Mouse (Mus musculus): ENCODE measurements around the gene Serf2. TPM values are rescaled to one million over a fixed set of nuclear protein-coding genes. Genes with fewer than 3 reads are reported as not detected.

The Serf2 gene
- polyA plus RNA-seq, 1 experiment from 2014 or later, result 574 TPM

DNA sequence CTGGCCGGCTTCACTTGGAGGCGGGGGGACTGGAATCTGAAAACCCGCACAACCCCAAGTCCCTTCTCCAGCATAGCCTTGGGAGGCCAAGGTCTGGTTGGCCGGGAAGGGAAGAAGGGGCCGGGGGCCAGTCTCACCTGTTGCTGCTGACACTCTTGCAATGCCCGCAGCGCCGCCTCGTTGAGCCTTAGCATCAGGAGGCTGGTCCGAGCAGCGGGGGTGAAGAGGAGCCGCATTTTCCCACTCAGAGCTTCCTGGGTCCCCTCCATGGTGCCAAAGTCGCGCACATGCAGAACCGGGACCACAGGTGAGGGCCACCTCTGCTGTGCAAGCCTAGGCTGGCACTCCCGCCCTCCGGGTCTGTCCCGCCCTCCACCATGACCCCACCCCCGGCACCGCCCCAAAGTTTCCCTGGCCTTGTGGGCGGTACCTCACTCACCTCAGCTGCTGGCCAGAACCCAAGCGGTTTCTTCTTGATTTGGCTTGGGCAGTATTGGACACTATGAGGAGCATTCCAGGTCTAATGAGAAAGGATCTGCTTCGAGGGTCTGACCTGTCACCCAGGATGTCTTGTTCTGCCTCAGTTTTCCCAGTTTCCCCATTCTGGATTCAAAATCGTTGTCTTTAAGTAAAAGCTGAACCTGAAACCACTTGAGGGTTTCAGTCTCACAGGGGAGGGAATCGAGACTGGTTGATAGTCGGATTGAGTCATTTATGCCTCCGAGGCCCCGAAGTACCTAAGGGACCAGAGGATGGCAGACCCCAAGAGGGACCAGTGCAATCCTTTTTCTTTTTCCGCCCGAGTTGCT, 6.5 kb upstream of the Serf2 start:
- Histone ChIP-seq H3K27me3 (ENCODE audit: control insufficient read depth, insufficient read depth, low read length) (0 out of 2 replicates have a peak, but pooled peaks cover 3% of the 10 kb centered on the region), H3K27ac (ENCODE audit: low read length) (no peak overlapping the region), H3K36me3 (ENCODE audit: control insufficient read depth, insufficient read depth, low read length) (peaks cover 21% of the 10 kb centered on the region), H3K9ac (replicated peaks; ENCODE audit: low read depth, low read length) (peak overlapping the region; percentile 28; the same call in 1 of the 2 replicates), H3K4me3 (ENCODE audit: low read depth, low read length) (peak overlapping the region; percentile 33), H3K4me1 (ENCODE audit: control insufficient read depth, insufficient read depth, low read length) (peaks cover 17% of the 10 kb centered on the region; the same call in 1 of the 2 replicates), H3K9me3 (ENCODE audit: control insufficient read depth, low read depth, low read length) (no peaks in the 10 kb centered on the region), H3K4me2 (replicated peaks; ENCODE audit: low read depth, low read length) (peak overlapping the region; percentile 56)
- WGBS, result 2% methylated on average over 30 of the region's 30 CpGs
- peak; percentile 86 for ATAC-seq (ENCODE audit: insufficient number of reproducible peaks, insufficient read depth, low FRiP score, low read depth)

GRCm38 (mm10) chr2:121443068-121443349, 6.0 kb upstream of the Serf2 start:
- no peak overlapping the region for H3K27ac ChIP-seq (ENCODE audit: low read length)
- 9% methylated on average over 8 of the region's 8 CpGs for WGBS
- peak overlapping the region; percentile 28; the same call in 1 of the 2 replicates for H3K9ac ChIP-seq (replicated peaks; ENCODE audit: low read depth, low read length)

DNA sequence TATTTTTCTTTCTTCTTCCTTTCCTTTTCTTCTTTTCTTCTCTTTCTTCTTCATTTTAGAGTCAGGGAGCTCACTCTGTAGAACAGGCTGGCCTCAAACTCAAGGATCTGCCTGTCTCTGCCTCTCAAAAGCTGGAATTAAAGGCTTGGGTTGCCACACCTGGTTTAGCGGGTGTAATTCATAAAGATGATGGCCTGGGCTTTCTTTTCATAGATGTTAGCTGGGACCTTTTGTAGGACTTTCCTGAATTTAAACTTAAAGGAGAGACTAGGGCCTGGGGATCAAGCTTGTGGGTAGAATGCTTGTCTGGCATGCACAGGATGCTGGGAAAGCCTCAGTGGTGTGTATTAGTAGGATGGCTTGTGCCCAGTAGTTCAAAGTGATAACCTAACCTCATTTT, 4.8 kb upstream of the Serf2 start, which contains the start of gene Ell3:
Ell3 (minus strand) TSS at position 101 of the 400 bp plus-strand sequence.
- Histone ChIP-seq H3K4me3 (ENCODE audit: low read depth, low read length) (peak within 1 kb of the TSS; percentile 33; the same call in 1 of the 2 replicates), H3K9ac (replicated peaks; ENCODE audit: low read depth, low read length) (no peak within 1 kb of the TSS), H3K4me1 (ENCODE audit: control insufficient read depth, insufficient read depth, low read length) (peaks cover 20% of the 10 kb centered on the region; the same call in 1 of the 2 replicates), H3K4me2 (replicated peaks; ENCODE audit: low read depth, low read length) (peak within 1 kb of the TSS; percentile 56), H3K27me3 (ENCODE audit: control insufficient read depth, insufficient read depth, low read length) (0 out of 2 replicates have a peak, but pooled peaks cover 3% of the 10 kb centered on the region), H3K27ac (ENCODE audit: low read length) (no peak within 1 kb of the TSS), H3K36me3 (ENCODE audit: control insufficient read depth, insufficient read depth, low read length) (peaks cover 9% of the 10 kb centered on the region; the same call in 1 of the 2 replicates), H3K9me3 (ENCODE audit: control insufficient read depth, low read depth, low read length) (no peaks in the 10 kb centered on the region)
- no peak for ATAC-seq (ENCODE audit: insufficient number of reproducible peaks, insufficient read depth, low FRiP score, low read depth)
- 77% methylated on average over 1 of the region's 1 CpGs for WGBS

More at GRCm38 (mm10) chr2:121443068-121443349, 6.0 kb upstream of the Serf2 start:
- peak overlapping the region; percentile 33; the same call in 1 of the 2 replicates for H3K4me3 ChIP-seq (ENCODE audit: low read depth, low read length)
- H3K4me1 ChIP-seq (ENCODE audit: control insufficient read depth, insufficient read depth, low read length), result peaks cover 20% of the 10 kb centered on the region; the same call in 1 of the 2 replicates
- no peak for ATAC-seq (ENCODE audit: insufficient number of reproducible peaks, insufficient read depth, low FRiP score, low read depth)
- H3K4me2 ChIP-seq (replicated peaks; ENCODE audit: low read depth, low read length), result peak overlapping the region; percentile 56
- H3K9me3 ChIP-seq (ENCODE audit: control insufficient read depth, low read depth, low read length), result no peaks in the 10 kb centered on the region
- H3K36me3 ChIP-seq (ENCODE audit: control insufficient read depth, insufficient read depth, low read length), result peaks cover 16% of the 10 kb centered on the region; the same call in 1 of the 2 replicates
- H3K27me3 ChIP-seq (ENCODE audit: control insufficient read depth, insufficient read depth, low read length), result 0 out of 2 replicates have a peak, but pooled peaks cover 3% of the 10 kb centered on the region

DNA sequence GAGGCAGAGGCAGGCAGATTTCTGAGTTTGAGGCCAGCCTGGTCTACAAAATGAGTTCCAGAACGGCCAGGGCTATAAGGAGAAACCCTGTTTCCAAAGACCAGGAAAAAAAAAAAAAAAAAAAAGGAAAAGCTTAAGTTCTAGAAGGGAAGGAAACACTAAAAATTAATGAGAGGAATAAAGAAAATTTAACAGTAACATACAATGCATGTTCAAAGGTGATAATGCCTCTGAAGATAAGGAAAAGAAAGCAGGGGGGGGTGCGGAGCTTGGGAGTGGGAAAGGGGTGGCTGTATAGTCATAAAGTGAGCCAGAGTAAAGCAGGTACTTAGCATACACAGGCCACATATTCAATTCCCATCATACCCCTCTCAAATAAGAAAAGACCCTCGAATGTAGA, 3.9 kb upstream of the Serf2 start:
- no peak overlapping the region for H3K27ac ChIP-seq (ENCODE audit: low read length)
- no peak overlapping the region for H3K4me2 ChIP-seq (replicated peaks; ENCODE audit: low read depth, low read length)
- H3K9me3 ChIP-seq (ENCODE audit: control insufficient read depth, low read depth, low read length), result no peaks in the 10 kb centered on the region
- no peak overlapping the region for H3K9ac ChIP-seq (replicated peaks; ENCODE audit: low read depth, low read length)
- H3K36me3 ChIP-seq (ENCODE audit: control insufficient read depth, insufficient read depth, low read length), result 0 out of 2 replicates have a peak, but pooled peaks cover under 1% of the 10 kb centered on the region
- H3K4me1 ChIP-seq (ENCODE audit: control insufficient read depth, insufficient read depth, low read length), result peaks cover 21% of the 10 kb centered on the region; the same call in 1 of the 2 replicates
- no peak for ATAC-seq (ENCODE audit: insufficient number of reproducible peaks, insufficient read depth, low FRiP score, low read depth)
- 86% methylated on average over 3 of the region's 3 CpGs for WGBS
- H3K27me3 ChIP-seq (ENCODE audit: control insufficient read depth, insufficient read depth, low read length), result 0 out of 2 replicates have a peak, but pooled peaks cover 3% of the 10 kb centered on the region
- H3K4me3 ChIP-seq (ENCODE audit: low read depth, low read length), result no peak overlapping the region

DNA sequence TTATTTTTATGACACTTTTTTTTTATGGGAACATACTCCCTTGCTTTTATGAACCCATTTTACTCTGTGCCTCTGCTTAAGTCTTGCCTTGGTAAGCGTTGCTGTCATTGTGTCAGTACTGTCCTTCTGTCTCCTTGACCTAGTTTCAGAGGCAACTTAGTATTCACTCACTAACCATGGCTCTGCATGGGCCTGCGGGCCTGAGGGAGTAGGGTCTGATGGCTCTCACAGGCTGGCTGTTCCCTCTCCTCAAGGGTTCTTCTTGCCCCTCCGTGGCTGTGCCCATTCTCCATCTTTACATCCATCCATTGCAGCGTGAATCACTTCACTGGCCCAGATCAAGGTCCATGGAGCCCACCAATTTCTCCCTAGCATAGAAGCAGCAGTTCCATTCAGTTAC, 2.5 kb upstream of the Serf2 start:
- Histone ChIP-seq H3K27ac (ENCODE audit: low read length) (no peak overlapping the region), H3K4me3 (ENCODE audit: low read depth, low read length) (no peak overlapping the region), H3K4me2 (replicated peaks; ENCODE audit: low read depth, low read length) (no peak overlapping the region), H3K9ac (replicated peaks; ENCODE audit: low read depth, low read length) (no peak overlapping the region), H3K36me3 (ENCODE audit: control insufficient read depth, insufficient read depth, low read length) (peaks cover 3% of the 10 kb centered on the region; the same call in 1 of the 2 replicates), H3K4me1 (ENCODE audit: control insufficient read depth, insufficient read depth, low read length) (peaks cover 32% of the 10 kb centered on the region; the same call in 1 of the 2 replicates), H3K27me3 (ENCODE audit: control insufficient read depth, insufficient read depth, low read length) (0 out of 2 replicates have a peak, but pooled peaks cover under 1% of the 10 kb centered on the region), H3K9me3 (ENCODE audit: control insufficient read depth, low read depth, low read length) (no peaks in the 10 kb centered on the region)
- ATAC-seq (ENCODE audit: insufficient number of reproducible peaks, insufficient read depth, low FRiP score, low read depth), result no peak
- 79% methylated on average over 4 of the region's 4 CpGs for WGBS

- Histone ChIP-seq H3K36me3 (ENCODE audit: control insufficient read depth, insufficient read depth, low read length) (peaks cover 5% of the 10 kb centered on the region; the same call in 1 of the 2 replicates), H3K27ac (ENCODE audit: low read length) (no peak overlapping the region), H3K4me3 (ENCODE audit: low read depth, low read length) (no peak overlapping the region), H3K9ac (replicated peaks; ENCODE audit: low read depth, low read length) (no peak overlapping the region), H3K4me1 (ENCODE audit: control insufficient read depth, insufficient read depth, low read length) (peaks cover 29% of the 10 kb centered on the region; the same call in 1 of the 2 replicates), H3K9me3 (ENCODE audit: control insufficient read depth, low read depth, low read length) (no peaks in the 10 kb centered on the region), H3K4me2 (replicated peaks; ENCODE audit: low read depth, low read length) (no peak overlapping the region), H3K27me3 (ENCODE audit: control insufficient read depth, insufficient read depth, low read length) (no peaks in the 10 kb centered on the region)
- ATAC-seq (ENCODE audit: insufficient number of reproducible peaks, insufficient read depth, low FRiP score, low read depth), result no peak
- WGBS, result 81% methylated on average over 3 of the region's 3 CpGs
These were observed 2.0 kb upstream of the Serf2 start for GRCm38 (mm10) chr2:121447006-121447405.

GRCm38 (mm10) chr2:121448136-121448535, 859 bp upstream of the Serf2 start:
- H3K36me3 ChIP-seq (ENCODE audit: control insufficient read depth, insufficient read depth, low read length), result peaks cover 14% of the 10 kb centered on the region
- no peaks in the 10 kb centered on the region for H3K9me3 ChIP-seq (ENCODE audit: control insufficient read depth, low read depth, low read length)
- H3K27me3 ChIP-seq (ENCODE audit: control insufficient read depth, insufficient read depth, low read length), result no peaks in the 10 kb centered on the region
- 13% methylated on average over 9 of the region's 9 CpGs for WGBS
- no peak for ATAC-seq (ENCODE audit: insufficient number of reproducible peaks, insufficient read depth, low FRiP score, low read depth)
- H3K9ac ChIP-seq (replicated peaks; ENCODE audit: low read depth, low read length), result peak overlapping the region; percentile 25; the same call in 1 of the 2 replicates
- peak overlapping the region; percentile 82 for H3K4me2 ChIP-seq (replicated peaks; ENCODE audit: low read depth, low read length)
- peak overlapping the region; percentile 92 for H3K4me3 ChIP-seq (ENCODE audit: low read depth, low read length)
- peak overlapping the region; percentile 97 for H3K27ac ChIP-seq (ENCODE audit: low read length)
- peaks cover 20% of the 10 kb centered on the region; the same call in 1 of the 2 replicates for H3K4me1 ChIP-seq (ENCODE audit: control insufficient read depth, insufficient read depth, low read length)

GRCm38 (mm10) chr2:121449545-121450011, 583 bp downstream of the Serf2 start:
- peak; percentile 39; the same call in 1 of the 2 replicates for ATAC-seq (ENCODE audit: insufficient number of reproducible peaks, insufficient read depth, low FRiP score, low read depth)

More at GRCm38 (mm10) chr2:121449545-121450011, 583 bp downstream of the Serf2 start:
- H3K4me3 ChIP-seq (ENCODE audit: low read depth, low read length), result peak overlapping the region; percentile 92
- peak overlapping the region; percentile 96 for H3K9ac ChIP-seq (replicated peaks; ENCODE audit: low read depth, low read length)
- peaks cover 17% of the 10 kb centered on the region; the same call in 1 of the 2 replicates for H3K4me1 ChIP-seq (ENCODE audit: control insufficient read depth, insufficient read depth, low read length)
- H3K4me2 ChIP-seq (replicated peaks; ENCODE audit: low read depth, low read length), result peak overlapping the region; percentile 91
- under 1% methylated on average over 54 of the region's 54 CpGs for WGBS
- peak overlapping the region; percentile 96 for H3K27ac ChIP-seq (ENCODE audit: low read length)
- peaks cover 19% of the 10 kb centered on the region for H3K36me3 ChIP-seq (ENCODE audit: control insufficient read depth, insufficient read depth, low read length)
- H3K27me3 ChIP-seq (ENCODE audit: control insufficient read depth, insufficient read depth, low read length), result no peaks in the 10 kb centered on the region
- H3K9me3 ChIP-seq (ENCODE audit: control insufficient read depth, low read depth, low read length), result no peaks in the 10 kb centered on the region
